Mouse (Mus musculus): ENCODE measurements around the gene Mtfp1.

DNA sequence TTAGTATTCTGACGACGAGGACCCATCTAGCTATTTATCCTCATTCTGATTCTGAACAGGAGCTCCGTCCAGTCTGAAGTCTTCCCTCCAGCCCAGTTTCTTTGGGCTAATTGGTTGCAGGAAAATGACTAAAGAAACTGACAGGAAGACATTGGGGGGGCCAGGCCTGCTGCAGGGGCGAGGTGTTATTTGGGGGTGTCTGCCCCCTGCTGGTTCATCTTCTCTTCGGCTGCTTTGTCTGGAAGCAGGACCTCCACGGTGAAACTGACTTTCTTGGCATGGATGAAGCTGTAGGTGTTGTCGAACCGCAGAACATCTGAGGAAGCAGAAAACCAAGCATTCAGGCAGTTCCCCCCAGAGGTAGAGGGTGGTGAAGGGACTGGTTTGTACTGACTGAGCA is 2.9 kb upstream of the Mtfp1 start:
- TF ChIP-seq CTCF (IDR thresholded peaks at IDR 0.05; ENCODE audit: borderline replicate concordance, extremely low read depth, insufficient read depth, insufficient read length) (no peak), POLR2A (IDR thresholded peaks at IDR 0.05; ENCODE audit: borderline replicate concordance, extremely low read depth, insufficient read depth, insufficient read length, poor library complexity, severe bottlenecking) (no peak)

Data from brain, embryonic 14.5 days (tissue).